Mouse (Mus musculus): ENCODE data around the gene Sprr2j-ps. TPM values are rescaled to one million over a fixed set of nuclear protein-coding genes. Genes with fewer than 3 reads are reported as not detected.
A peak's percentile ranks its signal among the peaks of the same experiment; 100 is the strongest.

The Sprr2j-ps gene
- total RNA-seq, 1 experiment, result not detected

- Histone ChIP-seq H3K27ac (ENCODE audit: insufficient read depth, low read depth, low read length, poor library complexity, severe bottlenecking) (no peak within 1 kb of the TSS), H3K4me1 (ENCODE audit: control insufficient read depth in 2 of 2, insufficient read depth in 2 of 2, low read length in 2 of 2, poor library complexity in 1 of 2) (no peaks in the 10 kb centered on the region), H3K4me3 (ENCODE audit: insufficient read depth in 1 of 2, low read depth in 1 of 2, low read length in 2 of 2, poor library complexity in 1 of 2, severe bottlenecking in 1 of 2) (peak within 1 kb of the TSS in 1 of 2 experiments; percentile 21; a peak in 1 of 4 replicates), H3K9ac (ENCODE audit: insufficient read depth, low read depth, low read length, poor library complexity, severe bottlenecking) (no peak within 1 kb of the TSS), H3K9me3 (ENCODE audit: control insufficient read depth, insufficient read depth, low read depth, low read length) (no peaks in the 10 kb centered on the region), H3K36me3 (ENCODE audit: control insufficient read depth, insufficient read depth, low read length, poor library complexity, severe bottlenecking) (no peaks in the 10 kb centered on the region)
- TF ChIP-seq MAFK (IDR thresholded peaks at IDR 0.05; ENCODE audit: insufficient read depth, low read depth, low read length) (no peak), ZC3H11A (IDR thresholded peaks at IDR 0.05; ENCODE audit: borderline replicate concordance, low read depth, low read length) (no peak), ZNF384 (IDR thresholded peaks at IDR 0.05; ENCODE audit: low read depth, low read length) (no peak), HCFC1 (IDR thresholded peaks at IDR 0.05; ENCODE audit: borderline replicate concordance, insufficient read depth, low read length) (no peak), CHD2 (IDR thresholded peaks at IDR 0.05; ENCODE audit: low read depth, low read length) (no peak)
- in situ Hi-C loops (cut with MboI; ENCODE audit: low sequenced_read_pairs in 2 of 2, unreplicated experiment in 2 of 2), result no loop called here
- no peak for DNase-seq (ENCODE audit: low read depth, low spot score)
These were observed 11.4 kb downstream of the Sprr2j-ps start, which contains the start of gene Gm9774 for GRCm38 (mm10) chr3:92429323-92429722. Gene Gm9774 (minus strand): TSS chr3:92429423.

- Histone ChIP-seq H3K9ac (ENCODE audit: insufficient read depth, low read depth, low read length, poor library complexity, severe bottlenecking) (no peak within 1 kb of the TSS), H3K36me3 (ENCODE audit: control insufficient read depth, insufficient read depth, low read length, poor library complexity, severe bottlenecking) (no peaks in the 10 kb centered on the region), H3K9me3 (ENCODE audit: control insufficient read depth, insufficient read depth, low read depth, low read length) (no peaks in the 10 kb centered on the region), H3K4me1 (ENCODE audit: control insufficient read depth in 2 of 2, insufficient read depth in 2 of 2, low read length in 2 of 2, poor library complexity in 1 of 2) (no peaks in the 10 kb centered on the region), H3K4me3 (ENCODE audit: insufficient read depth in 1 of 2, low read depth in 1 of 2, low read length in 2 of 2, poor library complexity in 1 of 2, severe bottlenecking in 1 of 2) (no peak within 1 kb of the TSS), H3K27ac (ENCODE audit: insufficient read depth, low read depth, low read length, poor library complexity, severe bottlenecking) (no peak within 1 kb of the TSS)
- in situ Hi-C loops (cut with MboI; ENCODE audit: low sequenced_read_pairs in 2 of 2, unreplicated experiment in 2 of 2), result no loop called here
- no peak for TF ChIP-seq ZNF384 (IDR thresholded peaks at IDR 0.05; ENCODE audit: low read depth, low read length)
- no peak for TF ChIP-seq HCFC1 (IDR thresholded peaks at IDR 0.05; ENCODE audit: borderline replicate concordance, insufficient read depth, low read length)
- no peak for TF ChIP-seq MAFK (IDR thresholded peaks at IDR 0.05; ENCODE audit: insufficient read depth, low read depth, low read length)
- no peak for TF ChIP-seq ZC3H11A (IDR thresholded peaks at IDR 0.05; ENCODE audit: borderline replicate concordance, low read depth, low read length)
- no peak for TF ChIP-seq CHD2 (IDR thresholded peaks at IDR 0.05; ENCODE audit: low read depth, low read length)
- DNase-seq (ENCODE audit: low read depth, low spot score), result no peak
These were observed 14.4 kb downstream of the Sprr2j-ps start, which contains the start of gene Sprr2k for GRCm38 (mm10) chr3:92432282-92432681. Gene Sprr2k (plus strand): TSS chr3:92432582.

- H3K9ac ChIP-seq (ENCODE audit: insufficient read depth, low read depth, low read length, poor library complexity, severe bottlenecking), result no peak within 1 kb of the TSS
- no peaks in the 10 kb centered on the region for H3K36me3 ChIP-seq (ENCODE audit: control insufficient read depth, insufficient read depth, low read length, poor library complexity, severe bottlenecking)
- TF ChIP-seq ZC3H11A (IDR thresholded peaks at IDR 0.05; ENCODE audit: borderline replicate concordance, low read depth, low read length), result no peak
- no peak for TF ChIP-seq HCFC1 (IDR thresholded peaks at IDR 0.05; ENCODE audit: borderline replicate concordance, insufficient read depth, low read length)
- no peak for DNase-seq (ENCODE audit: low read depth, low spot score)
- no peaks in the 10 kb centered on the region for H3K4me1 ChIP-seq (ENCODE audit: control insufficient read depth in 2 of 2, insufficient read depth in 2 of 2, low read length in 2 of 2, poor library complexity in 1 of 2)
- in situ Hi-C loops (cut with MboI; ENCODE audit: low sequenced_read_pairs in 2 of 2, unreplicated experiment in 2 of 2), result no loop called here
- H3K4me3 ChIP-seq (ENCODE audit: insufficient read depth in 1 of 2, low read depth in 1 of 2, low read length in 2 of 2, poor library complexity in 1 of 2, severe bottlenecking in 1 of 2), result no peak within 1 kb of the TSS
- no peak within 1 kb of the TSS for H3K27ac ChIP-seq (ENCODE audit: insufficient read depth, low read depth, low read length, poor library complexity, severe bottlenecking)
- no peaks in the 10 kb centered on the region for H3K9me3 ChIP-seq (ENCODE audit: control insufficient read depth, insufficient read depth, low read depth, low read length)
These were observed 20.8 kb downstream of the Sprr2j-ps start, which contains the start of gene Sprr1b for GRCm38 (mm10) chr3:92438689-92439088. Gene Sprr1b (minus strand): TSS chr3:92438789.

GRCm38 (mm10) chr3:92440177-92440576 lies 22.3 kb downstream of the Sprr2j-ps start:
- no peaks in the 10 kb centered on the region for H3K9me3 ChIP-seq (ENCODE audit: control insufficient read depth, insufficient read depth, low read depth, low read length)
- in situ Hi-C loops (cut with MboI; ENCODE audit: low sequenced_read_pairs in 2 of 2, unreplicated experiment in 2 of 2), result no loop called here
- no peaks in the 10 kb centered on the region for H3K36me3 ChIP-seq (ENCODE audit: control insufficient read depth, insufficient read depth, low read length, poor library complexity, severe bottlenecking)
- no peak overlapping the region for H3K9ac ChIP-seq (ENCODE audit: insufficient read depth, low read depth, low read length, poor library complexity, severe bottlenecking)
- no peak for TF ChIP-seq MAFK (IDR thresholded peaks at IDR 0.05; ENCODE audit: insufficient read depth, low read depth, low read length)
- no peak for TF ChIP-seq ZNF384 (IDR thresholded peaks at IDR 0.05; ENCODE audit: low read depth, low read length)
- no peak for TF ChIP-seq HCFC1 (IDR thresholded peaks at IDR 0.05; ENCODE audit: borderline replicate concordance, insufficient read depth, low read length)
- no peak for TF ChIP-seq CHD2 (IDR thresholded peaks at IDR 0.05; ENCODE audit: low read depth, low read length)
- no peak for TF ChIP-seq ZC3H11A (IDR thresholded peaks at IDR 0.05; ENCODE audit: borderline replicate concordance, low read depth, low read length)
- H3K4me1 ChIP-seq (ENCODE audit: control insufficient read depth in 2 of 2, insufficient read depth in 2 of 2, low read length in 2 of 2, poor library complexity in 1 of 2), result no peaks in the 10 kb centered on the region
- H3K27ac ChIP-seq (ENCODE audit: insufficient read depth, low read depth, low read length, poor library complexity, severe bottlenecking), result no peak overlapping the region
- no peak for DNase-seq (ENCODE audit: low read depth, low spot score)
- no peak overlapping the region for H3K4me3 ChIP-seq (ENCODE audit: insufficient read depth in 1 of 2, low read depth in 1 of 2, low read length in 2 of 2, poor library complexity in 1 of 2, severe bottlenecking in 1 of 2)

GRCm38 (mm10) chr3:92455151-92455550 lies 37.3 kb downstream of the Sprr2j-ps start:
- no peaks in the 10 kb centered on the region for H3K9me3 ChIP-seq (ENCODE audit: control insufficient read depth, insufficient read depth, low read depth, low read length)
- no peaks in the 10 kb centered on the region for H3K4me1 ChIP-seq (ENCODE audit: control insufficient read depth in 2 of 2, insufficient read depth in 2 of 2, low read length in 2 of 2, poor library complexity in 1 of 2)
- H3K9ac ChIP-seq (ENCODE audit: insufficient read depth, low read depth, low read length, poor library complexity, severe bottlenecking), result no peak overlapping the region
- in situ Hi-C loops (cut with MboI; ENCODE audit: low sequenced_read_pairs in 2 of 2, unreplicated experiment in 2 of 2), result no loop called here
- no peak for TF ChIP-seq ZC3H11A (IDR thresholded peaks at IDR 0.05; ENCODE audit: borderline replicate concordance, low read depth, low read length)
- TF ChIP-seq MAFK (IDR thresholded peaks at IDR 0.05; ENCODE audit: insufficient read depth, low read depth, low read length), result no peak
- TF ChIP-seq ZNF384 (IDR thresholded peaks at IDR 0.05; ENCODE audit: low read depth, low read length), result no peak
- no peak for TF ChIP-seq CHD2 (IDR thresholded peaks at IDR 0.05; ENCODE audit: low read depth, low read length)
- TF ChIP-seq HCFC1 (IDR thresholded peaks at IDR 0.05; ENCODE audit: borderline replicate concordance, insufficient read depth, low read length), result no peak
- H3K4me3 ChIP-seq (ENCODE audit: insufficient read depth in 1 of 2, low read depth in 1 of 2, low read length in 2 of 2, poor library complexity in 1 of 2, severe bottlenecking in 1 of 2), result no peak overlapping the region
- H3K27ac ChIP-seq (ENCODE audit: insufficient read depth, low read depth, low read length, poor library complexity, severe bottlenecking), result no peak overlapping the region
- DNase-seq (ENCODE audit: low read depth, low spot score), result no peak
- no peaks in the 10 kb centered on the region for H3K36me3 ChIP-seq (ENCODE audit: control insufficient read depth, insufficient read depth, low read length, poor library complexity, severe bottlenecking)
